Mouse (Mus musculus): ENCODE results near the gene Zfp704. TPM values are rescaled to one million over a fixed set of nuclear protein-coding genes. Genes with fewer than 3 reads are reported as not detected.

Zfp704 gene
- total and polyA plus RNA-seq, 2 experiments from 2014 or later = 11.3 to 68.8 TPM

DNA sequence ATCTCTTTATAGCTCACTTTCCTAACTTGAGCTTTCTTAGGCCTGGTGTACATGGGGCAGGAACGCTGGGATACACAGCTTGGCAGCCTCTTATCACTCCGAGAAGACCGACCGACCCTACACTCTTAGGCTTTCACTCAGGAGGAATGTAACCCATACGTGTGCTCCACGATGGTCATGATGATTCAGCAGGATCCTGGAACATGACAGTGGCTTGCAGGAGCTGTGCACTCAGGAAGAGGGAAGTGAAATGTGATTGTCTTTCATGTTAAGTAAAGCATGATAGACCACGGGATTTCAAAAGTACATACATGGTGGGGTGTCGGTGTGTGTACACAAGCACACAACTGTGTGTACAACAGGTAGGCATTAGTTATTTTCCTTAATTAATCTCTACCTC, 94.4 kb downstream of the Zfp704 start:
- Histone ChIP-seq H3K36me3 (ENCODE audit: insufficient read depth, low read length) (no peaks in the 10 kb centered on the region), H3K4me1 (ENCODE audit: insufficient read depth, low read length) (peaks cover 11% of the 10 kb centered on the region), H3K27me3 (ENCODE audit: insufficient read depth, low read length) (no peaks in the 10 kb centered on the region), H3K27ac (ENCODE audit: low read depth, low read length) (no peak overlapping the region), H3K4me3 (ENCODE audit: low read depth, low read length) (no peak overlapping the region), H3K9me3 (ENCODE audit: low read length) (no peaks in the 10 kb centered on the region), H3K4me2 (ENCODE audit: low read depth, low read length, poor library complexity, severe bottlenecking) (no peak overlapping the region), H3K9ac (replicated peaks; ENCODE audit: low read length, poor library complexity, severe bottlenecking) (no peak overlapping the region)
- no peak for TF ChIP-seq CTCF (IDR thresholded peaks at IDR 0.05)
- 83% methylated on average over 8 of the region's 8 CpGs for WGBS
- ATAC-seq (ENCODE audit: low FRiP score) = no peak
- DNase-seq (ENCODE audit: low spot score) = no peak

DNA sequence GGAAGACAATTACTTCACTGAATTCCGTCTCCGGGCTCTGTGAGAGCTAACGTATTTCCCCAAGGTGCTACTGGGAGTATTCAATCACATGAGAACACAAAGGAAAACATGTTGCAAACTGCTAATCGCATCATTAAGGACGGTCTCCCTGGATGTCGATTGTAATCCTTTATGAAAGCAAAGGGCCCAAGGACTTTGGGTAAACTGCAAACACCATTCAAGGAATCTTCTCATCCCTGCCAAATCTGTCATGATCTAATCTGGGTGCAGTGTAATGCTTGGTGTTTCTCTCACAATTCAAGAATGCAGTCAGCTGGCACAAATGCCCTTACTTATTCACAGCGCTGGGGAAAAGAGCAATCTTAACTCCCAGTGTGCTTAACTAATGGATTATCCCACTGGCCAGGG, 96.2 kb downstream of the Zfp704 start:
- Histone ChIP-seq H3K9ac (replicated peaks; ENCODE audit: low read length, poor library complexity, severe bottlenecking) (no peak overlapping the region), H3K4me3 (ENCODE audit: low read depth, low read length) (no peak overlapping the region), H3K27me3 (ENCODE audit: insufficient read depth, low read length) (no peaks in the 10 kb centered on the region), H3K27ac (ENCODE audit: low read depth, low read length) (no peak overlapping the region), H3K4me2 (ENCODE audit: low read depth, low read length, poor library complexity, severe bottlenecking) (no peak overlapping the region), H3K36me3 (ENCODE audit: insufficient read depth, low read length) (no peaks in the 10 kb centered on the region), H3K9me3 (ENCODE audit: low read length) (no peaks in the 10 kb centered on the region), H3K4me1 (ENCODE audit: insufficient read depth, low read length) (no peaks in the 10 kb centered on the region; the same call in 1 of the 2 replicates)
- no peak for TF ChIP-seq CTCF (IDR thresholded peaks at IDR 0.05)
- 10% methylated on average over 7 of the region's 7 CpGs for WGBS
- DNase-seq (ENCODE audit: low spot score) (peak; percentile 62), ATAC-seq (ENCODE audit: low FRiP score) (no peak)

DNA sequence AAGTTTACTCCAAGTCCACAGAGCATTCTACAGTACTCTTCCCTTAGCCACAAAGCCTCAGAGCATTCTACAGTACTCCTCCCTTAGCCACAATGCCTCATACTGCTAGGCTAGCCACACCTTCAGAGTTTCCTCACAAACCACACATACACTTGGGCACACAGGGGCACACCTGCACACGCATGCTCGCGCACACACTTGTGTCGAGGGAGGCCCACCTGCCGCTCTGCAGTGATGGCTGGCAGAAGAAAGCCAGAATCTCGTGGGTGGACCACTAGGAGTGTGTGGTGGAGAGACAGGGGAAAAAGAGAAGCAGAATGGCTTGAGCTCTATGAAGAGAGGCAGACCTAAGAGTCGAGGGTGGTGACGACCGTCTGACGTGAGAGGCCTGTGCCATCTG, 97.7 kb downstream of the Zfp704 start:
- Histone ChIP-seq H3K27me3 (ENCODE audit: insufficient read depth, low read length) (no peaks in the 10 kb centered on the region), H3K9ac (replicated peaks; ENCODE audit: low read length, poor library complexity, severe bottlenecking) (no peak overlapping the region), H3K4me3 (ENCODE audit: low read depth, low read length) (no peak overlapping the region), H3K9me3 (ENCODE audit: low read length) (no peaks in the 10 kb centered on the region), H3K27ac (ENCODE audit: low read depth, low read length) (no peak overlapping the region), H3K36me3 (ENCODE audit: insufficient read depth, low read length) (no peaks in the 10 kb centered on the region), H3K4me2 (ENCODE audit: low read depth, low read length, poor library complexity, severe bottlenecking) (no peak overlapping the region), H3K4me1 (ENCODE audit: insufficient read depth, low read length) (no peaks in the 10 kb centered on the region; the same call in 1 of the 2 replicates)
- 97% methylated on average over 10 of the region's 10 CpGs for WGBS
- ATAC-seq (ENCODE audit: low FRiP score) (no peak), DNase-seq (ENCODE audit: low spot score) (no peak)
- no peak for TF ChIP-seq CTCF (IDR thresholded peaks at IDR 0.05)

DNA sequence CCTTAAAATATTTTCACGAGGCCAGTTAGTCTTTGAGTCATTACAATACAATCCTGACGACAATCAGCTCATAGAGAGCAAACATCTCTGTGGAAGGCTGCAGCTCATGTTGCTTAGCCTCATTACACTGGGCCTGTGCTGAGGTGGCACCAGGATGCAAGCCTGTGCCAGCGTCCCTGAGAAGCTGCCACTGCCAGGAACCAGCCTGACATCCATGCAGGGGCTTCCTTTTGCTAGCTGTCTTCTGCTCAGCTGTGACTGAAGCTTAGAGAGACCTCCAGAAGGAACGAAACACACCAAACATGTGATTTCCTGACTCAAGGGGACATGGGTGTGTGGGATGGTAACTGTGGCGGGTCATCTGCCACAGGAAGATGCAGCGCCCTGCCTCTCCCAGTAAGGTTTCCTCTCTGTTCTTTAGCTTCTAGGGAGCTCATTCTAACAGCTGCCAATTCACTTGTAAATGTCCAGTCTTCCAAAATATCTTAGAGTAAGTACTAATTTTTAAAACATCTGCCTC, 104.1 kb downstream of the Zfp704 start:
- TF ChIP-seq CTCF (IDR thresholded peaks at IDR 0.05) = no peak
- Histone ChIP-seq H3K27ac (ENCODE audit: low read depth, low read length) (no peak overlapping the region), H3K4me3 (ENCODE audit: low read depth, low read length) (no peak overlapping the region), H3K4me1 (ENCODE audit: insufficient read depth, low read length) (peaks cover 3% of the 10 kb centered on the region; the same call in 1 of the 2 replicates), H3K36me3 (ENCODE audit: insufficient read depth, low read length) (no peaks in the 10 kb centered on the region), H3K4me2 (ENCODE audit: low read depth, low read length, poor library complexity, severe bottlenecking) (no peak overlapping the region), H3K9ac (replicated peaks; ENCODE audit: low read length, poor library complexity, severe bottlenecking) (no peak overlapping the region), H3K27me3 (ENCODE audit: insufficient read depth, low read length) (no peaks in the 10 kb centered on the region), H3K9me3 (ENCODE audit: low read length) (no peaks in the 10 kb centered on the region)
- ATAC-seq (ENCODE audit: low FRiP score) = no peak
- WGBS = 76% methylated on average over 6 of the region's 6 CpGs
- no peak for DNase-seq (ENCODE audit: low spot score)

DNA sequence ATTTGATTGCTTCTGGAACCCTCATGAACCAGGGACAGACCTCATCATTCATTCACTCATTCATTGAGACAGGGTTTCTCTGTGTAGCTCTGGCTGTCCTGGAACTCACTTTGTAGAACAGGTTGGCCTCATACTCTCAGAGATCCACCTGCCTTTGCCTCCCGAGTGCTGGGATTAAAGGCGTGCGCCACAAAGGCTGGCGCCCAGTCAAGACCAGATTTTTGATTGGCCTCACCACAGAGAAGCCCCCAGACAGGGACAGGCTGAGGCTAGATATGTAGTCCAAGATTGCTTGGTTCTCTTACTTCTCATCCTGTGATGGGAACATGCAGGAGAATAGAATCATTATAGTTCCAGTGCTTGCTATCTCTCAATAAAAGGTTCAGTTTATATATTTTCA, 105.5 kb downstream of the Zfp704 start:
- Histone ChIP-seq H3K4me3 (ENCODE audit: low read depth, low read length) (no peak overlapping the region), H3K4me2 (ENCODE audit: low read depth, low read length, poor library complexity, severe bottlenecking) (no peak overlapping the region), H3K9ac (replicated peaks; ENCODE audit: low read length, poor library complexity, severe bottlenecking) (no peak overlapping the region), H3K27ac (ENCODE audit: low read depth, low read length) (no peak overlapping the region), H3K27me3 (ENCODE audit: insufficient read depth, low read length) (no peaks in the 10 kb centered on the region), H3K36me3 (ENCODE audit: insufficient read depth, low read length) (no peaks in the 10 kb centered on the region), H3K9me3 (ENCODE audit: low read length) (no peaks in the 10 kb centered on the region), H3K4me1 (ENCODE audit: insufficient read depth, low read length) (peaks cover 12% of the 10 kb centered on the region)
- TF ChIP-seq CTCF (IDR thresholded peaks at IDR 0.05) = no peak
- ATAC-seq (ENCODE audit: low FRiP score) (no peak), DNase-seq (ENCODE audit: low spot score) (no peak)
- 89% methylated on average over 4 of the region's 4 CpGs for WGBS

DNA sequence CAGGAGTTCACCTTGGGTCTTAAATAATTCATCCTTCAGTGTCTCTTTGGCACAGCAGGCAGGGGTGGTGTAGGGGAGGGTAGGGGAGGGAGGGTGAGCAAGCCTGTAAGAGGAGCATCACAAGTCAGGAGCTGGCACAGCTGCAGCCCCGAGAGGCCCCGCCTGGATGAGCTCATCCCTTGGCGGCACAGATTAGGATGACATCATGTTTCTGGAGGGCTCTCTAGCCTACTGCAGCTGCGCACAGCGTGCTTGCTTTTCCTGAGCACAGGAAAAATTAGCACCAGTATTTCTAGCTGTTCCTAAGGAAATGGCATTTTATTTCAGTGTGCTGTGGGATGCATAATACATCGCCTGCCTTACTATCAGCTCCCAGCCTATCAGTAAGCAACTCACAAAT, 109.2 kb downstream of the Zfp704 start:
- no peaks in the 10 kb centered on the region for H3K27me3 ChIP-seq (ENCODE audit: insufficient read depth, low read length)
- peaks cover 16% of the 10 kb centered on the region for H3K4me1 ChIP-seq (ENCODE audit: insufficient read depth, low read length)
- TF ChIP-seq CTCF (IDR thresholded peaks at IDR 0.05) = no peak
- peak; percentile 99 for ATAC-seq (ENCODE audit: low FRiP score)
- 3% methylated on average over 6 of the region's 6 CpGs for WGBS
- H3K27ac ChIP-seq (ENCODE audit: low read depth, low read length) = peak overlapping the region; percentile 73
- H3K36me3 ChIP-seq (ENCODE audit: insufficient read depth, low read length) = no peaks in the 10 kb centered on the region
- 0 out of 2 replicates have a peak overlapping the region, but pooled peaks have one; percentile 33 for H3K9ac ChIP-seq (replicated peaks; ENCODE audit: low read length, poor library complexity, severe bottlenecking)
- no peak overlapping the region for H3K4me3 ChIP-seq (ENCODE audit: low read depth, low read length)
- peak; percentile 96 for DNase-seq (ENCODE audit: low spot score)
- peak overlapping the region; percentile 15; the same call in 1 of the 2 replicates for H3K4me2 ChIP-seq (ENCODE audit: low read depth, low read length, poor library complexity, severe bottlenecking)
- H3K9me3 ChIP-seq (ENCODE audit: low read length) = no peaks in the 10 kb centered on the region

Data from midbrain, postnatal 0 days (tissue).